Comparison of ENCODE assay signal across 14 mouse cellular contexts in the genomic region with DNA sequence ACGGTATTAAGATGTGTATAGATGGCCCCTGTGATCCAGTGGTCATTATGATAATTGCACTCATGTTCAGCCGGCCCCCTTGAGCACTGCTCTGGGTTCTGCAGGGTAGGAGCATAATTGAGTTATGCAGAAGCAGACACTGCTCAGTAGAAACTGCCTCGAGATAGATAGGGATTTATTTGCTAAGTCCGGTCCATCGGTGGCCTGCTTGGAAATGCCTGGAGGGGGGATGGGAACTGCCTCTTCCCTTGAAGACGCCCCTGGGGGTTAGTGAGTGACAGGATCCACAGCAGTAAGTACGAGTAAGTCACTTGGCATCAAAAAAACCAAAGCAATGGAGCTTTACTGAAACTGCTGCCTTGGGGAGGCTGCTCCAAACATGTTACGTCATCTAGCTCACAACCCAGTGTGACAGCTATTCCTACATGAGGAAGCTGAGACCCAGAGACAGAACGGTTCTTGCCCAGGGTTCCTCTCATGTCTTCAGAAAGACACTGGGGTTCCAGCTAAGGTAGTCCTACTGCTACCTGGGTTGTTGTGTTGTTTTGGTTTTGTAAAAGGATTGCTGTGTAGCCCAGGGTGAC.
DNase-seq lines count a peak whose midpoint lies in the region; ATAC-seq lines count a peak whose summit lies in the region.
"Had no signal": no experiment of that assay in that cellular context is flagged by ENCODE, and none has a peak within 500 bp of the region (broad histone marks: within the 10 kb centered on the region; RNA-seq: fewer than 3 reads in every experiment).

No protein-coding gene starts in this region.

- no peak overlapping the region for H3K4me2 ChIP-seq in hindbrain, embryonic 16.5 days (ENCODE audit: low read length)
- H3K4me2 ChIP-seq: limb, embryonic 12.5 days had no signal

- peak; percentile 95 for DNase-seq in heart, adult 11 months
- DNase-seq in heart, postnatal 10 days: no peak
- peak; percentile 41 for DNase-seq in lung, postnatal 36 days
- DNase-seq in lung, postnatal 14 days: no peak
- DNase-seq in brain, adult 2 months (ENCODE audit: low read depth, low spot score): peak; percentile 19
- DNase-seq in layer of hippocampus, adult 9-10 months (ENCODE audit: low spot score): no peak
- no peak for DNase-seq in spleen, adult 18-20 months
- DNase-seq: cerebellum, adult 2 months; embryo, embryonic 11 days; heart, postnatal 36 days; kidney, adult 9 months had no signal

- H3K4me1 ChIP-seq in hindbrain, embryonic 16.5 days (ENCODE audit: control insufficient read depth, insufficient read depth, low read depth, low read length): peaks cover 43% of the 10 kb centered on the region

- H3K9ac ChIP-seq in hindbrain, embryonic 16.5 days (ENCODE audit: low read depth, low read length): no peak overlapping the region
- H3K9ac ChIP-seq: limb, embryonic 12.5 days had no signal

- peak; percentile 42; the same call in 1 of the 2 replicates for ATAC-seq in hindbrain, embryonic 16.5 days

- H3K27ac ChIP-seq in hindbrain, embryonic 16.5 days (ENCODE audit: low read depth, low read length): no peak overlapping the region
- H3K27ac ChIP-seq: limb, embryonic 12.5 days had no signal

- intact Hi-C loops in heart, postnatal 10 days (cut with DNase I): no loop called here

- H3K36me3 ChIP-seq in hindbrain, embryonic 16.5 days (ENCODE audit: control insufficient read depth, insufficient read depth, low read length): no peaks in the 10 kb centered on the region

- no peaks in the 10 kb centered on the region for H3K27me3 ChIP-seq in hindbrain, embryonic 16.5 days (replicated peaks; ENCODE audit: control insufficient read depth, insufficient read depth, low read length)
- H3K27me3 ChIP-seq: limb, embryonic 12.5 days had no signal

- no peak overlapping the region for H3K4me3 ChIP-seq in hindbrain, embryonic 16.5 days (ENCODE audit: low read length)
- H3K4me3 ChIP-seq: erythroblast, embryonic 14.5 days; limb, embryonic 12.5 days had no signal

- 45% methylated on average over 9 of the region's 9 CpGs for WGBS in hindbrain, embryonic 16.5 days

- no peaks in the 10 kb centered on the region for H3K9me3 ChIP-seq in hindbrain, embryonic 16.5 days (ENCODE audit: control insufficient read depth, low read length)
- H3K9me3 ChIP-seq: limb, embryonic 12.5 days had no signal

Comparison
In these comparisons a context has a peak if more than half of its experiments do, and no peak if none do; other contexts are left out.
1. DNase-seq: peak in heart, adult 11 months (single experiment), lung, postnatal 36 days (single experiment) and brain, adult 2 months (single experiment); none in heart, postnatal 10 days (0 of 2), lung, postnatal 14 days (single experiment), layer of hippocampus, adult 9-10 months (single experiment) and spleen, adult 18-20 months (0 of 2).